Mouse (Mus musculus): ENCODE data around the gene Dedd2.

GRCm38 (mm10) chr7:25232101-25232648, 11.8 kb upstream of the Dedd2 start:
- TF ChIP-seq CTCF (IDR thresholded peaks at IDR 0.05; ENCODE audit: control insufficient read depth, insufficient read depth, low read length) (no peak), POLR2A (IDR thresholded peaks at IDR 0.05; ENCODE audit: borderline replicate concordance, control insufficient read depth, low read depth, low read length) (no peak)
